14 mouse cellular contexts compared by ENCODE assay signal in genomic region chr15:86199482-86199881, GRCm38 (mm10).
"Had no signal": no experiment of that assay in that cellular context is flagged by ENCODE, and none has a peak within 500 bp of the region (broad histone marks: within the 10 kb centered on the region; RNA-seq: fewer than 3 reads in every experiment).

No protein-coding gene starts in this region.

- H3K9me3 ChIP-seq: liver, embryonic 13.5 days; midbrain, embryonic 12.5 days; midbrain, embryonic 15.5 days; neural tube, embryonic 12.5 days; neural tube, embryonic 15.5 days; stomach, embryonic 15.5 days had no signal

- H3K36me3 ChIP-seq: liver, embryonic 13.5 days; midbrain, embryonic 12.5 days; midbrain, embryonic 15.5 days; neural tube, embryonic 12.5 days; neural tube, embryonic 15.5 days; stomach, embryonic 15.5 days had no signal

- DNase-seq: kidney, adult 9 months; liver, embryonic 13.5 days; lung, adult 2 months; lung, postnatal 14 days; lung, postnatal 4 days; right cerebral cortex, postnatal 25 days; spleen, adult 18-20 months; thymus, postnatal 25 days had no signal

- H3K27me3 ChIP-seq: liver, embryonic 13.5 days; midbrain, embryonic 15.5 days; neural tube, embryonic 12.5 days; neural tube, embryonic 15.5 days; stomach, embryonic 15.5 days had no signal

- H3K27ac ChIP-seq: liver, embryonic 13.5 days; midbrain, embryonic 12.5 days; midbrain, embryonic 15.5 days; neural tube, embryonic 12.5 days; neural tube, embryonic 15.5 days; stomach, embryonic 15.5 days had no signal

- H3K4me3 ChIP-seq: liver, embryonic 13.5 days; midbrain, embryonic 12.5 days; midbrain, embryonic 15.5 days; neural tube, embryonic 12.5 days; neural tube, embryonic 15.5 days; stomach, embryonic 15.5 days had no signal

- ATAC-seq: intestine, postnatal 0 days; midbrain, embryonic 15.5 days had no signal

- H3K4me2 ChIP-seq: liver, embryonic 13.5 days; midbrain, embryonic 12.5 days; midbrain, embryonic 15.5 days; neural tube, embryonic 12.5 days; neural tube, embryonic 15.5 days; stomach, embryonic 15.5 days had no signal

- H3K9ac ChIP-seq: liver, embryonic 13.5 days; midbrain, embryonic 12.5 days; midbrain, embryonic 15.5 days; neural tube, embryonic 12.5 days; neural tube, embryonic 15.5 days; stomach, embryonic 15.5 days had no signal
